Mouse (Mus musculus) hindbrain, embryonic 16.5 days (tissue): ENCODE data around the gene Islr2. TPM values are rescaled to one million over a fixed set of nuclear protein-coding genes. Genes with fewer than 3 reads are reported as not detected.

Experiments used
- ATAC-seq: fragments of 200-750 bp; cut with Nextera tagmentation; 2 replicates; pipeline ENCODE4 v1.8.0; 2017; ENCODE audit warnings: moderate TSS enrichment, moderate library complexity
- H3K27ac ChIP-seq: fragments of 300-500 bp; sonication (generic); 2 replicates; pipeline ENCODE4 v1.5.1; 2014; ENCODE audit warnings: low read depth, mild to moderate bottlenecking, control low read depth, low read length, moderate library complexity
- H3K27me3 ChIP-seq: fragments of 300-500 bp; sonication (generic); replicated peaks from 2 replicates; pipeline ENCODE4 v1.6.1; 2014; ENCODE audit warnings: low read length; ENCODE audit not compliant: control insufficient read depth, insufficient read depth
- H3K36me3 ChIP-seq: fragments of 300-500 bp; sonication (generic); 2 replicates; pipeline ENCODE4 v1.6.1; 2014; ENCODE audit warnings: mild to moderate bottlenecking, low read length, moderate library complexity, mixed read lengths; ENCODE audit not compliant: control insufficient read depth, insufficient read depth
- H3K4me1 ChIP-seq: fragments of 300-500 bp; sonication (generic); 2 replicates; pipeline ENCODE4 v1.6.1; 2014; ENCODE audit warnings: low read depth, low read length; ENCODE audit not compliant: control insufficient read depth, insufficient read depth
- H3K4me2 ChIP-seq: fragments of 300-500 bp; sonication (generic); 2 replicates; pipeline ENCODE4 v1.6.1; 2014; ENCODE audit warnings: mild to moderate bottlenecking, low read length, control low read depth, moderate library complexity
- H3K4me3 ChIP-seq: fragments of 300-500 bp; sonication (generic); 2 replicates; pipeline ENCODE4 v1.5.1; 2014; ENCODE audit warnings: mild to moderate bottlenecking, low read length, control low read depth, moderate library complexity
- H3K9ac ChIP-seq: fragments of 300-500 bp; sonication (generic); 2 replicates; pipeline ENCODE4 v1.6.1; 2014; ENCODE audit warnings: low read depth, mild to moderate bottlenecking, control low read depth, low read length, moderate library complexity
- H3K9me3 ChIP-seq: fragments of 300-500 bp; sonication (generic); 2 replicates; pipeline ENCODE4 v1.6.1; 2014; ENCODE audit warnings: mild to moderate bottlenecking, low read length, moderate library complexity; ENCODE audit not compliant: control insufficient read depth
- WGBS: fragments of 180-500 bp; shearing (Covaris S2); extraction: QIAGEN DNeasy Blood & Tissue Kit; methylation state at CpG from one replicate; pipeline ENCODE4 v1.1.7; 2014; 5-methylcytosine and 5-hydroxymethylcytosine counted together
- microRNA-seq: library from miRNA; unstranded; fragments of <30 nt; microRNA quantifications from one replicate; pipeline ENCODE4, GENCODE M21; 2017
- polyA plus RNA-seq: library from polyadenylated mRNA; unstranded; fragments of >200 nt; fragmentation: Nextera tagmentation; extraction: Ambion mirVana; gene quantifications from 2 replicates; pipeline ENCODE4 v1.2.1, GENCODE M21; 2015

Gene Islr2
- polyA plus RNA-seq, 1 experiment from 2014 or later: 13.8 TPM

DNA sequence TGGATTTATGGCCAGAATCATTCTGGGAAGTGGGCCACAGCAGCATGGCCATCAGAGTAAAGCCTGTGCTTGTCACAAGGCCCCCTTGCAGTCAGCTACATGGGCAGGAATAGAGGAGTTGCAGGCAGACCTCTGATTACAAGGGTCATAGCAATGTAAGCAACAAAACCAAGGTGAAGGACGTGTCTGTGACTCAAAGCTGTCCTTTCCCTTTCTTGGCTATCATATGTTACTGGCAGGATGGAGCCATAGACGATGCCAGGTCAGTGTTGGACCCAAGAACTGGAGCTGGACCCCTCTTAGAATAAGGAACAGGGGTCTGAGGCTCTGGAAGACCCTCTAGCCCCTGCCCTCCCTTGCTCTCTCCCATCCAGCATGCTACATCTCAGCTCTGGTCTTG is 55.3 kb downstream of the Islr2 start:
- Histone ChIP-seq H3K27ac (no peak overlapping the region), H3K4me2 (no peak overlapping the region), H3K4me1 (peaks cover 2% of the 10 kb centered on the region), H3K9me3 (no peaks in the 10 kb centered on the region), H3K4me3 (no peak overlapping the region), H3K36me3 (no peaks in the 10 kb centered on the region), H3K27me3 (no peaks in the 10 kb centered on the region), H3K9ac (no peak overlapping the region)
- no peak for ATAC-seq
- WGBS: 54% methylated on average over 2 of the region's 2 CpGs

Small RNAs within 50 kb of the gene (microRNA-seq; reads per million reads assigned to microRNA genes)
- not detected for gene Mir6385

Other genes starting within 250 kb of the Islr2 start
- gene Cyp11a1, start 197.9 kb downstream of the Islr2 start, polyA plus RNA-seq: 1.7 and 2.4 TPM in 2 replicates
- gene Stra6, start 140.5 kb downstream of the Islr2 start, polyA plus RNA-seq: 11.6 and 16.4 TPM in 2 replicates
- gene Ccdc33, start 85.5 kb downstream of the Islr2 start, polyA plus RNA-seq: 0.43 and 0.79 TPM in 2 replicates
- gene Islr, start within 50 bp of the Islr2 start, polyA plus RNA-seq: 40.4 and 50.5 TPM in 2 replicates
- 3.9 and 6.0 TPM in 2 replicates for gene Pml, start 45.5 kb upstream of the Islr2 start, polyA plus RNA-seq
- 141 and 142 TPM in 2 replicates for gene Stoml1, start 48.8 kb upstream of the Islr2 start, polyA plus RNA-seq
- gene Loxl1, start 108.9 kb upstream of the Islr2 start, polyA plus RNA-seq: 7.4 and 10.2 TPM in 2 replicates
- gene Tbc1d21, start 166.1 kb upstream of the Islr2 start, polyA plus RNA-seq: not detected in 2 replicates